Mouse (Mus musculus): ENCODE data around the gene Ceacam16.

DNA sequence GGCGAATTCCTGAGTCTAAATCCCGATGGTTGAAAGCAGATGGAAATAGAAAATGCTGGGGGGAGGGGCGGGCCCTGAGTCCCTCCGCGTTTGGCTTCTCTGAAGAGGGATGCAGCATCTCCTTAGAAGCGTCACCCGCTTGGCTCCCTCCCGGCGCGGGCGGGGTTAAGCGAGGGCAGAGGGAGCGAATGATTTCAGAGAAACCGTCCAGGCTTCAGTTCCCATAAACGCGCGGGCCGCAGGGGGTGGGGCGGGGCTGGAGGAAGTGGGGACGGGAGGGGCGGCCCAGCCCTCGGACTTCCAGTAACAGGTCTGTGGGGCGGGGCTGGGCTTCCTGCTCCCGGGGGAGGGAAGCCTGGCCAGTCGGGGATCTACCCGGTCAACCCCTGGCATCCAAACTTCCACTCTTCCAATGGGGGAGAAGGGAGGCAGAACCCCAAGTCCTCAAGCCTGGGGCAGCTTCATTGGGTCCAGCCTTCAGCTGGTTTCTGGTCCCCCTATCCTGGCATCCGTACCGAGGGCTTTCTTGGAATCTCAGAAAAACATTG, 44.8 kb downstream of the Ceacam16 start:
- TF ChIP-seq CTCF (IDR thresholded peaks at IDR 0.05; ENCODE audit: low read depth): no peak
- TF ChIP-seq EP300 (IDR thresholded peaks at IDR 0.05; ENCODE audit: low read depth): no peak
